Mouse (Mus musculus) midbrain, embryonic 12.5 days (tissue): ENCODE measurements around the gene Gm10277. TPM values are rescaled to one million over a fixed set of nuclear protein-coding genes. Genes with fewer than 3 reads are reported as not detected.

Experiments
- ATAC-seq: fragments of 200-750 bp; cut with Nextera tagmentation; 2 replicates; pipeline ENCODE4 v1.8.0; 2017; ENCODE audit warnings: low read depth, moderate TSS enrichment, moderate library complexity; ENCODE audit not compliant: low FRiP score
- H3K27ac ChIP-seq: fragments of 300-500 bp; sonication (generic); replicated peaks from 2 replicates; pipeline ENCODE4 v1.5.1; 2016; ENCODE audit warnings: mild to moderate bottlenecking
- H3K27me3 ChIP-seq: fragments of 300-500 bp; sonication (generic); 2 replicates; pipeline ENCODE4 v1.6.1; 2016; ENCODE audit warnings: mild to moderate bottlenecking
- H3K36me3 ChIP-seq: fragments of 300-500 bp; sonication (generic); 2 replicates; pipeline ENCODE4 v1.6.1; 2016
- H3K4me1 ChIP-seq: fragments of 300-500 bp; sonication (generic); 2 replicates; pipeline ENCODE4 v1.6.1; 2016
- H3K4me2 ChIP-seq: fragments of 300-500 bp; sonication (generic); replicated peaks from 2 replicates; pipeline ENCODE4 v1.6.1; 2016; ENCODE audit warnings: mild to moderate bottlenecking, moderate library complexity
- H3K4me3 ChIP-seq: fragments of 300-500 bp; sonication (generic); 2 replicates; pipeline ENCODE4 v1.5.1; 2016; ENCODE audit warnings: mild to moderate bottlenecking
- H3K9ac ChIP-seq: fragments of 300-500 bp; sonication (generic); replicated peaks from 2 replicates; pipeline ENCODE4 v1.6.1; 2016; ENCODE audit warnings: mild to moderate bottlenecking, moderate library complexity
- H3K9me3 ChIP-seq: fragments of 300-500 bp; sonication (generic); 2 replicates; pipeline ENCODE4 v1.6.1; 2016; ENCODE audit warnings: mild to moderate bottlenecking
- WGBS: fragments of 180-500 bp; shearing (Covaris S2); methylation state at CpG from one replicate; pipeline ENCODE4 v1.1.7; 2016; 5-methylcytosine and 5-hydroxymethylcytosine counted together
- polyA plus RNA-seq: library from polyadenylated mRNA; unstranded; fragments of >200 nt; fragmentation: Nextera tagmentation; extraction: Ambion mirVana; gene quantifications from 2 replicates; pipeline ENCODE4 v1.2.1, GENCODE M21; 2016

The Gm10277 gene
- polyA plus RNA-seq, 1 experiment from 2014 or later = 2.8 TPM

DNA sequence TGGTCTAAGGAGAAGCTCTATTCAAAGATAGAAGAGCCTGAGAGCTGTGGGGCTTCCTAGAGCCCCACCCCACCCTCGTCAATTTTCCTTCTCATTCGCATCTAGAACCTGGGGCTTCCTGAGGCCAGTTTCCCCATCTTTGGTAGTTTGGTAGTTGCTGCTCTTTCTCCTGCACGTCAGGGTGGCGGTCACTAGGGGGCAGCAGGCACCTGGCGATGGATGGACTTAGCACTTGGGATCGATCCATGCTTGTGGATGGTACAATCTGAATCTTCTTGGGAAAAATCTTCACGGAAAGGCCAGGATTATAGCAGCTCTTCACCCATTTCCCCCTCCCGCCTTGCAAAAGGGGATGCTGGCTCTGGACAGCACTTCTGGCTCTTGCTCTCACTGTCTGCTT is 34.1 kb upstream of the Gm10277 start:
- H3K27ac ChIP-seq = no peak overlapping the region; the same call in 1 of the 2 replicates
- no peak for ATAC-seq
- no peak overlapping the region for H3K4me3 ChIP-seq
- peaks cover 23% of the 10 kb centered on the region for H3K27me3 ChIP-seq
- H3K4me1 ChIP-seq = peaks cover 10% of the 10 kb centered on the region
- no peaks in the 10 kb centered on the region for H3K9me3 ChIP-seq
- H3K36me3 ChIP-seq = peaks cover 60% of the 10 kb centered on the region
- no peak overlapping the region for H3K9ac ChIP-seq
- no peak overlapping the region for H3K4me2 ChIP-seq
- 15% methylated on average over 8 of the region's 8 CpGs for WGBS

GRCm38 (mm10) chr11:77816003-77816402 is 28.5 kb upstream of the Gm10277 start:
- H3K36me3 ChIP-seq = peaks cover 41% of the 10 kb centered on the region
- no peak overlapping the region for H3K9ac ChIP-seq
- 0 out of 2 replicates have a peak, but pooled peaks have one; percentile 60 for ATAC-seq
- no peak overlapping the region for H3K4me2 ChIP-seq
- 20% methylated on average over 3 of the region's 3 CpGs for WGBS
- H3K9me3 ChIP-seq = no peaks in the 10 kb centered on the region
- no peaks in the 10 kb centered on the region for H3K27me3 ChIP-seq
- no peaks in the 10 kb centered on the region for H3K4me1 ChIP-seq
- H3K27ac ChIP-seq = no peak overlapping the region
- no peak overlapping the region for H3K4me3 ChIP-seq

DNA sequence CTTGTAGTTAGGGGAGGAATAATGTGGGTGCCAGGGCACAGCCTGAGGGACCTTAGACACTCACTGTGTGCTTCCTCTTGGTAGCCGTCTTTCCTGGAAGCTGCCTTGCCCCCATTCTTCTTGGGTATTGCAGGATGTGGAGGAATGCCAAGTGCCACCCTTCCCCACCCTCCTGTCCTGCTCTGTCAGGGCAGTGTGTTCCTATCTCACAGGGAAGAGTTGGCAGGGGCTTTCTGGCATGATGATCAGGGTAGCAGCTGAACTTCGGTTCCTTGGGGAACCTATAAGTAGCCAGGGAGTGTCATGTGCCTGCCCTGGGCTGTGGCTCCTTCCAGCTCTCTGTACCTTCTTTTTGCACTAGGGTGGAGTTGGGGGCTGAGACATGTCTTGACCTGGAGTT is 26.4 kb upstream of the Gm10277 start:
- WGBS = 93% methylated on average over 2 of the region's 2 CpGs
- H3K27ac ChIP-seq = no peak overlapping the region
- no peaks in the 10 kb centered on the region for H3K9me3 ChIP-seq
- H3K9ac ChIP-seq = no peak overlapping the region
- no peaks in the 10 kb centered on the region for H3K4me1 ChIP-seq
- ATAC-seq = no peak
- H3K4me3 ChIP-seq = no peak overlapping the region
- no peak overlapping the region for H3K4me2 ChIP-seq
- peaks cover 24% of the 10 kb centered on the region for H3K36me3 ChIP-seq
- H3K27me3 ChIP-seq = no peaks in the 10 kb centered on the region

DNA sequence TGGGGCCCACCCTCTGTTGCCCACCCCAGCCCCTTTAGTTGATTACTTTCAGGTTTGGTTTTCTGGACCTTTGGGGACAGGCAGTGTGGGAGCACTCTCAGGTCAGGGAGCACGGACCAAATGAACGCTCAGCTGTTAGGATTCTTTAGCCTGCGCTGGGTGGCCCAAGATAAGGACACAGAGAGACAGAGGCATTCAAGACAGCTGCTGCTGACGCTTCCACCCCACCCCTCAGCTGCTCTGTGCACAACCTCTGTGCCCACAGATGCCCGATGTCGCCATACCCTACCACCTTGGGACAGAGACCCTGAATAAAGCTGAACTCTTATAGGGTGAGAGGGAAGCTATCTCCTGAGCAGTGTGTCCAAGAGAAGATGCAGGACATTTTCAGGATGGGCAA is 22.5 kb upstream of the Gm10277 start:
- Histone ChIP-seq H3K36me3 (peaks cover 9% of the 10 kb centered on the region; the same call in 1 of the 2 replicates), H3K4me1 (peaks cover 28% of the 10 kb centered on the region), H3K27me3 (no peaks in the 10 kb centered on the region), H3K9me3 (no peaks in the 10 kb centered on the region), H3K4me2 (no peak overlapping the region), H3K9ac (no peak overlapping the region), H3K4me3 (no peak overlapping the region), H3K27ac (no peak overlapping the region)
- WGBS = 89% methylated on average over 6 of the region's 6 CpGs
- no peak for ATAC-seq

- Histone ChIP-seq H3K27me3 (no peaks in the 10 kb centered on the region), H3K36me3 (peaks cover 9% of the 10 kb centered on the region; the same call in 1 of the 2 replicates), H3K4me1 (peaks cover 28% of the 10 kb centered on the region), H3K9me3 (no peaks in the 10 kb centered on the region), H3K9ac (no peak overlapping the region), H3K4me3 (no peak overlapping the region), H3K4me2 (no peak overlapping the region), H3K27ac (no peak overlapping the region)
- 65% methylated on average over 4 of the region's 4 CpGs for WGBS
- no peak for ATAC-seq
Measured at GRCm38 (mm10) chr11:77809215-77809614, 21.7 kb upstream of the Gm10277 start.

GRCm38 (mm10) chr11:77808051-77808465 is 20.5 kb upstream of the Gm10277 start:
- Histone ChIP-seq H3K4me3 (no peak overlapping the region), H3K4me1 (peaks cover 28% of the 10 kb centered on the region), H3K36me3 (peaks cover 9% of the 10 kb centered on the region; the same call in 1 of the 2 replicates), H3K27ac (peak overlapping the region; percentile 43), H3K27me3 (no peaks in the 10 kb centered on the region), H3K4me2 (0 out of 2 replicates have a peak overlapping the region, but pooled peaks have one; percentile 1), H3K9me3 (no peaks in the 10 kb centered on the region), H3K9ac (0 out of 2 replicates have a peak overlapping the region, but pooled peaks have one; percentile 26)
- 6% methylated on average over 5 of the region's 5 CpGs for whole genome bisulfite sequencing
- ATAC-seq = 0 out of 2 replicates have a peak, but pooled peaks have one; percentile 44

DNA sequence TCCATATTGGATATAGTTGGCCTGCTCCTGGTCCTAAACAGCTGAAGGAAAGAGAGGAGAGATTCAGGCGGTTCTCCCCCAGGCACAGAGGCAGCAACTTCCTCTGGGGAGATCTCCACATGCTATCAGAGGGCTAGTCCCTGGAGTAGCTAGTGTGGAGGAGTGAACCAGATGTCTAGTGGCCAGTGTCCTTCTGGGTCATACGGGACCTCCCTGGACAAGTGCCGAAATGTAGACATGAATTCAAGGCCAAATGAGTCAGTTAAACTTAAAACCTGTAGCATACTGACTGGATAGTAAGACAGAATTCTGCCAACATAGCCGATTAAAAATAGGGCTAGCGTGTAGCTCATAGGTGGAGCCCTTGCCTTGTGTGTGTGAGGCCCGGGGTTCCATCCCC is 19.3 kb upstream of the Gm10277 start:
- H3K4me2 ChIP-seq = no peak overlapping the region
- 0 out of 2 replicates have a peak, but pooled peaks cover under 1% of the 10 kb centered on the region for H3K36me3 ChIP-seq
- 82% methylated on average over 6 of the region's 6 CpGs for WGBS
- H3K9ac ChIP-seq = no peak overlapping the region
- peaks cover 28% of the 10 kb centered on the region for H3K4me1 ChIP-seq
- no peak overlapping the region for H3K4me3 ChIP-seq
- H3K9me3 ChIP-seq = no peaks in the 10 kb centered on the region
- H3K27me3 ChIP-seq = no peaks in the 10 kb centered on the region
- ATAC-seq = no peak
- no peak overlapping the region for H3K27ac ChIP-seq

GRCm38 (mm10) chr11:77806218-77806617 is 18.7 kb upstream of the Gm10277 start:
- no peaks in the 10 kb centered on the region for H3K27me3 ChIP-seq
- H3K36me3 ChIP-seq = no peaks in the 10 kb centered on the region
- no peak overlapping the region for H3K4me2 ChIP-seq
- ATAC-seq = no peak
- no peak overlapping the region for H3K4me3 ChIP-seq
- 29% methylated on average over 2 of the region's 2 CpGs for WGBS
- no peaks in the 10 kb centered on the region for H3K9me3 ChIP-seq
- no peak overlapping the region for H3K27ac ChIP-seq
- peaks cover 30% of the 10 kb centered on the region for H3K4me1 ChIP-seq
- H3K9ac ChIP-seq = no peak overlapping the region

DNA sequence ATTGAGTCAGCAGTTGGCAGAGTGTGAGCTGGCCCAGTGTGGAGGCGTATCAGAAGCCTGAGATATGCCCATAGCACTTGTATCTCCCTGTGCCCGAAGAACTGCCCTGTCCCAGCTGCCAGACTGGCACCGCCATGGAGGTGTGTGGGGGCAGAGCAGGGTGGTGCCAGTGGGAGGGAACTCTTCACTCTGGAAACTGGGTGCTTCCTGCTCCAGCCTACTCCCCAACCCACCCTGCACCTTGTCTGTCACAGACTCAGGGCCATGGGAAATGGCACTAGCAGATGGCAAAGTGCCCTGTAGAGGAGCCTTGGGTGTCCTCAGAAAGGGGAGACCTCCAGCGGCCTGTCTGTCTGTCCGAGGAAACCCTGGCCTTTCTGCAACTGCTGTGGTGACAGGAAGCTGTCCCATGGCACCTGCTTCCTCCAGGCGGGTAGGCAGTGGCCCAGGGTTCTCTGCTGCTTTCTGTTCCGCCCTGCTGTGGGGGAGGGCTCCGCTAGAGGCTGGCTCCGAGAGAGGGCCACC is 14.9 kb upstream of the Gm10277 start:
- H3K9ac ChIP-seq = no peak overlapping the region
- no peak overlapping the region for H3K4me2 ChIP-seq
- no peak for ATAC-seq
- peaks cover 25% of the 10 kb centered on the region for H3K4me1 ChIP-seq
- H3K27me3 ChIP-seq = no peaks in the 10 kb centered on the region
- H3K4me3 ChIP-seq = no peak overlapping the region
- H3K27ac ChIP-seq = no peak overlapping the region
- no peaks in the 10 kb centered on the region for H3K36me3 ChIP-seq
- WGBS = 78% methylated on average over 9 of the region's 9 CpGs
- no peaks in the 10 kb centered on the region for H3K9me3 ChIP-seq

GRCm38 (mm10) chr11:77800869-77801701 is 13.5 kb upstream of the Gm10277 start:
- H3K27me3 ChIP-seq = no peaks in the 10 kb centered on the region
- WGBS = 36% methylated on average over 15 of the region's 15 CpGs
- no peaks in the 10 kb centered on the region for H3K36me3 ChIP-seq
- H3K9me3 ChIP-seq = no peaks in the 10 kb centered on the region
- peak overlapping the region; percentile 41 for H3K9ac ChIP-seq
- peaks cover 13% of the 10 kb centered on the region for H3K4me1 ChIP-seq
- H3K4me3 ChIP-seq = no peak overlapping the region
- 0 out of 2 replicates have a peak overlapping the region, but pooled peaks have one; percentile 15 for H3K27ac ChIP-seq
- ATAC-seq = no peak
- no peak overlapping the region for H3K4me2 ChIP-seq

DNA sequence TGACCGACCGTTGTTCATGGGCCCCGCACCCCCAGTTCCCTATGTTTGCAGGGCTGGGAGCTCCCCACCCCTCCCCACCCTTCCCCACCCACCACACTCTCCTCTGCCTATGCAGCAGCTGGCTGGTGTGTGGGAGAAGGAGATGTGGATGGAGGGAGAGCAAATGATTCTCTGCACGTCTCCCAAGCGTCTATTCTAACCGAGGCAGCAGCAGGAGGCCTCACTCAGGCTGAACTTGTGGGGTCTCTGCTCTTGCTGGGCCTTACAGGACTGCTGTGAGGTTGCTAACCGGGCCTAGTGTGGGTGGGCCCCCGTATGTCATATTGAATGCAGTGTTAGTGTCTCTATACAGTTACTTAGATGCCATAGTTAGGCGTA is 12.9 kb upstream of the Gm10277 start:
- WGBS = 75% methylated on average over 9 of the region's 9 CpGs
- no peak for ATAC-seq

GRCm38 (mm10) chr11:77795216-77795615 is 7.7 kb upstream of the Gm10277 start:
- Histone ChIP-seq H3K27me3 (no peaks in the 10 kb centered on the region), H3K36me3 (no peaks in the 10 kb centered on the region), H3K9me3 (no peaks in the 10 kb centered on the region), H3K4me1 (peaks cover 32% of the 10 kb centered on the region), H3K27ac (no peak overlapping the region), H3K4me2 (no peak overlapping the region), H3K9ac (no peak overlapping the region), H3K4me3 (no peak overlapping the region)
- 82% methylated on average over 5 of the region's 5 CpGs for whole genome bisulfite sequencing
- no peak for ATAC-seq

More for the DNA sequence above, 12.9 kb upstream of the Gm10277 start:
- H3K27ac ChIP-seq = 0 out of 2 replicates have a peak overlapping the region, but pooled peaks have one; percentile 15
- H3K9ac ChIP-seq = 0 out of 2 replicates have a peak overlapping the region, but pooled peaks have one; percentile 41
- no peaks in the 10 kb centered on the region for H3K36me3 ChIP-seq
- H3K4me1 ChIP-seq = peaks cover 11% of the 10 kb centered on the region
- no peak overlapping the region for H3K4me2 ChIP-seq
- H3K27me3 ChIP-seq = no peaks in the 10 kb centered on the region
- no peak overlapping the region for H3K4me3 ChIP-seq
- no peaks in the 10 kb centered on the region for H3K9me3 ChIP-seq
